Mouse (Mus musculus) MEL (cell line): ENCODE data around the gene Atrnl1.

Experiments
- CTCF ChIP-seq, 3 experiments: IDR thresholded peaks in 2 of 3; conservative IDR thresholded peaks in 1 of 3; 2 replicates each; pipeline ENCODE4 v1.5.1; 2011 to 2012; ENCODE audit warnings: low read length in 3 of 3, low read depth in 2 of 3, mild to moderate bottlenecking in 2 of 3, improper control_type of control experiment in 1 of 3, inconsistent platforms in 1 of 3, mixed read lengths in 1 of 3, moderate library complexity in 1 of 3; ENCODE audit not compliant: control insufficient read depth in 1 of 3, insufficient read depth in 1 of 3, poor library complexity in 1 of 3, severe bottlenecking in 1 of 3
- ELF1 ChIP-seq: IDR thresholded peaks from 2 replicates; pipeline ENCODE4 v1.6.1; 2014; ENCODE audit warnings: low read depth, mild to moderate bottlenecking, inconsistent platforms, low read length, improper control_type of control experiment, moderate library complexity
- MAFK ChIP-seq: IDR thresholded peaks from 2 replicates; pipeline ENCODE4 v1.6.1; 2011; ENCODE audit warnings: low read depth, mild to moderate bottlenecking, low read length, improper control_type of control experiment, borderline replicate concordance
- MAX ChIP-seq: IDR thresholded peaks from 2 replicates; pipeline ENCODE4 v1.6.1; 2011; ENCODE audit warnings: low read length, improper control_type of control experiment
- NRF1 ChIP-seq: IDR thresholded peaks from 2 replicates; pipeline ENCODE4 v1.6.1; 2014; ENCODE audit warnings: low read depth, mild to moderate bottlenecking, inconsistent platforms, low read length, improper control_type of control experiment, moderate library complexity; ENCODE audit not compliant: poor library complexity, insufficient read depth, severe bottlenecking
- TAL1 ChIP-seq: IDR thresholded peaks from 2 replicates; pipeline ENCODE4 v1.6.1; 2012; ENCODE audit warnings: mild to moderate bottlenecking, inconsistent platforms, low read length, moderate library complexity, mixed read lengths
- TCF12 ChIP-seq: IDR thresholded peaks from 2 replicates; pipeline ENCODE4 v1.6.1; 2014; ENCODE audit warnings: low read depth, mild to moderate bottlenecking, inconsistent platforms, low read length, improper control_type of control experiment, moderate library complexity
- ZC3H11A ChIP-seq: IDR thresholded peaks from 2 replicates; pipeline ENCODE4 v1.6.1; 2012; ENCODE audit warnings: low read depth, mild to moderate bottlenecking, inconsistent platforms, low read length, improper control_type of control experiment
- ZKSCAN1 ChIP-seq: IDR thresholded peaks from 2 replicates; pipeline ENCODE4 v1.6.1; 2012; ENCODE audit warnings: low read depth, mild to moderate bottlenecking, inconsistent platforms, low read length, improper control_type of control experiment, moderate library complexity
- ZMIZ1 ChIP-seq: IDR thresholded peaks from 2 replicates; pipeline ENCODE4 v1.6.1; 2012; ENCODE audit warnings: low read depth, mild to moderate bottlenecking, inconsistent platforms, low read length, improper control_type of control experiment, moderate library complexity
- ZNF384 ChIP-seq: IDR thresholded peaks from 2 replicates; pipeline ENCODE4 v1.6.1; 2012; ENCODE audit warnings: low read depth, mild to moderate bottlenecking, inconsistent platforms, low read length, improper control_type of control experiment

DNA sequence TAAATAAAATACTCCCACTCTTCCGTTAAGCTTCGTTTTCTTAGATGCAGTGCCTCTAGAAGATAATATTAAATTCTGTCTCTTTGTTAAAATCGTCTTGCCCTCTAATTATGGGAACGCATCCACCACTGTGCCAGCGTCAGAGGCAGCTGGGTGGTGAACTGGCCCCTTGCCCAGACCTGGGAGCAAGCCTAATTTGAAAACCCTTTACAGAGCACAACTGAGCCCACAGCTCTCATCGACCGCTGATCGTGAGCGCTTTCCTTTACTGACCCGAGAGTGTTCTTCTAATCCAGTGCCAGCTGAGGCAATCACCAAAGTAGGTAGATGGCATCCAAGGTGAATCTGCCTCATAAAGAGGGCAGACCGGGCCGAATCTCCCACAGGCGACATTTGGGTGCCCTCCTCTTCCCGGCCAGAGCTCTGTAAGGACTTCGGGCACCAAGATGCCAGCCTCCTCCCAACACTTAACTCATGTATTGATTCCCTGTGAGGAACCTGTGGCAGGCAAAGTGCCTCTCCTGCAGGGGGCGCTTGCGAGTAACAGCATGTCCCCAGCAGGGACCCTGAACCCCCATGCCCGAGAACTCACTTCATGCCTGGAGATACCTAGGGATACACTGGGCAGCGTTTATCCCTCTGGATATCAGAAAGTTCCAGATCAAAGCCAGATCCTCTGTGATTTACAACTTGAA lies 507.5 kb downstream of the Atrnl1 start:
- TF ChIP-seq CTCF (IDR thresholded peaks at IDR 0.05 in 2 of 3, conservative IDR thresholded peaks at IDR 0.05 in 1 of 3; ENCODE audit: control insufficient read depth in 1 of 3, insufficient read depth in 1 of 3, low read depth in 2 of 3, low read length in 3 of 3, poor library complexity in 1 of 3, severe bottlenecking in 1 of 3) (peak; percentile 39 to 59 (median 47)), MAX (no peak), TAL1 (no peak), ZMIZ1 (no peak), ELF1 (no peak), TCF12 (no peak), NRF1 (no peak), ZNF384 (no peak), ZKSCAN1 (no peak), MAFK (no peak), ZC3H11A (no peak)
